In the genomic region with DNA sequence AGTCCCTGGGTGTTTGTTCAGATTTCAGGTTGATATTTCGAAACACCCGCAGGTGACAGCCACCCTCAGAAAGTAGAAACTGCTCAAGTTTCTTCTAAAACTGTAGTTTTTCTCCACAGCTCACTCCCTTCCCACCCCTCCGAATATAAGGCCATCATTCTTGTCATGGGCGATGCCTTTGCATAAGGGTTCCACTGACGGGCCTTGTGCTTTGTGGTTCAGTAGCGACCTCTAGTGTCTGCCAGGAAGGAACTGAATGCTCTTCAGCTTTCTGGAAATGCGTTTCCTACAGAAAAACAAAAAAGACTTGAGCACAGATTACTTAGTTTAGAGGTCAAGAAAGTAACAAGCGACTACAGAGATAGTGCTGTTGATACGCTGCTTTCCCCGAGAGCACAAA, we compare ENCODE assay signal across 8 mouse cellular contexts.
A peak's percentile ranks its signal among the peaks of the same experiment; 100 is the strongest.
DNase-seq lines count a peak whose midpoint lies in the region; ATAC-seq and TF ChIP-seq lines count a peak whose summit lies in the region.

No protein-coding gene starts in this region.

- peak; percentile 82 for TF ChIP-seq CTCF in forebrain, postnatal 0 days (IDR thresholded peaks at IDR 0.05; ENCODE audit: low read depth)

- no peaks in the 10 kb centered on the region for H3K4me1 ChIP-seq in forebrain, postnatal 0 days (ENCODE audit: insufficient read depth)
- H3K4me1 ChIP-seq in forebrain, embryonic 13.5 days = no peaks in the 10 kb centered on the region

- H3K4me3 ChIP-seq in forebrain, postnatal 0 days (ENCODE audit: low read depth, low read length) = no peak overlapping the region
- H3K4me3 ChIP-seq in forebrain, embryonic 13.5 days = no peak overlapping the region

- WGBS in forebrain, postnatal 0 days = 37% methylated on average over 10 of the region's 10 CpGs
- WGBS in forebrain, embryonic 13.5 days = 38% methylated on average over 10 of the region's 10 CpGs

- H3K9ac ChIP-seq in forebrain, postnatal 0 days = no peak overlapping the region
- H3K9ac ChIP-seq in forebrain, embryonic 13.5 days = no peak overlapping the region

- H3K27me3 ChIP-seq in forebrain, postnatal 0 days (ENCODE audit: insufficient read depth, low read length) = no peaks in the 10 kb centered on the region; the same call in 1 of the 2 replicates
- H3K27me3 ChIP-seq in forebrain, embryonic 13.5 days = no peaks in the 10 kb centered on the region

- no peak overlapping the region for H3K4me2 ChIP-seq in forebrain, postnatal 0 days (ENCODE audit: low read depth)
- no peak overlapping the region for H3K4me2 ChIP-seq in forebrain, embryonic 13.5 days

- no peaks in the 10 kb centered on the region for H3K9me3 ChIP-seq in forebrain, postnatal 0 days (ENCODE audit: low read length)
- H3K9me3 ChIP-seq in forebrain, embryonic 13.5 days (replicated peaks) = no peaks in the 10 kb centered on the region

- DNase-seq in forebrain, postnatal 0 days = peak; percentile 73
- peak; percentile 36 for DNase-seq in right cerebral cortex, adult 18-20 months
- no peak for DNase-seq in right cerebral cortex, postnatal 36 days (ENCODE audit: low spot score in 2 of 2)
- peak; percentile 81 for DNase-seq in embryo, embryonic 10 days (ENCODE audit: low spot score)
- DNase-seq in left cerebral cortex, postnatal 25 days (ENCODE audit: low spot score in 2 of 2) = peak; percentile 41 to 49
- DNase-seq in right cerebral cortex, postnatal 4 days = peak; percentile 30

- H3K36me3 ChIP-seq in forebrain, postnatal 0 days (ENCODE audit: insufficient read depth) = no peaks in the 10 kb centered on the region
- H3K36me3 ChIP-seq in forebrain, embryonic 13.5 days (ENCODE audit: poor library complexity, severe bottlenecking) = no peaks in the 10 kb centered on the region

- no peak overlapping the region for H3K27ac ChIP-seq in forebrain, postnatal 0 days (ENCODE audit: low read depth, low read length)
- no peak overlapping the region for H3K27ac ChIP-seq in forebrain, embryonic 13.5 days

- 0 out of 2 replicates have a peak, but pooled peaks have one; percentile 68 for ATAC-seq in forebrain, postnatal 0 days
- ATAC-seq in forebrain, embryonic 13.5 days = no peak
- no peak for ATAC-seq in erythroid progenitor cell, adult 5-6 weeks (replicated peaks; ENCODE audit: low FRiP score, poor library complexity, severe bottlenecking)

- intact Hi-C loops in left cerebral cortex, postnatal 25 days (cut with DNase I) = loop anchor here (2.0 kb wide), 1 partner anchor 209 kb away; no protein-coding TSS in a partner anchor

Comparison
In these comparisons a context has a peak if more than half of its experiments do, and no peak if none do; other contexts are left out.
1. DNase-seq: peak in forebrain, postnatal 0 days (single experiment), right cerebral cortex, adult 18-20 months (single experiment), embryo, embryonic 10 days (single experiment), left cerebral cortex, postnatal 25 days (2 of 2) and right cerebral cortex, postnatal 4 days (single experiment); none in right cerebral cortex, postnatal 36 days (0 of 2).